Mouse (Mus musculus) MEL (cell line): ENCODE results near the gene Ssc5d. TPM values are rescaled to one million over a fixed set of nuclear protein-coding genes. Genes with fewer than 3 reads are reported as not detected.

ENCODE experiments used
- DNase-seq: peaks from one replicate; pipeline ENCODE4 v3.0.0; 2011; ENCODE audit warnings: low read depth, low spot score
- H3K27ac ChIP-seq: 2 replicates; pipeline ENCODE4 v1.5.1; 2012; ENCODE audit warnings: low read depth, mild to moderate bottlenecking, control low read depth, low read length, moderate library complexity; ENCODE audit not compliant: control insufficient read depth
- H3K27me3 ChIP-seq, 2 experiments: fragments of 150-350 bp in 1 of 2; sonication (generic) in 1 of 2; 2 replicates each; pipeline ENCODE4 v1.6.1; 2012; ENCODE audit warnings: low read length in 2 of 2, mild to moderate bottlenecking in 2 of 2, improper control_type of control experiment in 1 of 2, moderate library complexity in 1 of 2; ENCODE audit not compliant: insufficient read depth in 2 of 2, control insufficient read depth in 1 of 2
- H3K36me3 ChIP-seq, 2 experiments: 2 replicates each; pipeline ENCODE4 v1.6.1; 2012 to 2014; ENCODE audit warnings: low read length in 2 of 2, improper control_type of control experiment in 1 of 2, inconsistent platforms in 1 of 2, mild to moderate bottlenecking in 1 of 2; ENCODE audit not compliant: insufficient read depth in 2 of 2, control insufficient read depth in 1 of 2
- H3K4me1 ChIP-seq, 2 experiments: fragments of 150-350 bp in 1 of 2; sonication (generic) in 1 of 2; 2 replicates each; pipeline ENCODE4 v1.6.1; 2012; ENCODE audit warnings: low read length in 2 of 2, improper control_type of control experiment in 1 of 2, mild to moderate bottlenecking in 1 of 2; ENCODE audit not compliant: insufficient read depth in 2 of 2, control insufficient read depth in 1 of 2
- H3K4me3 ChIP-seq, 2 experiments: fragments of 150-350 bp in 1 of 2; sonication (generic) in 1 of 2; 2 replicates each; pipeline ENCODE4 v1.5.1; 2012; ENCODE audit warnings: low read depth in 2 of 2, low read length in 2 of 2, mild to moderate bottlenecking in 2 of 2, moderate library complexity in 2 of 2, control low read depth in 1 of 2, improper control_type of control experiment in 1 of 2; ENCODE audit not compliant: control insufficient read depth in 1 of 2, insufficient read depth in 1 of 2
- H3K79me2 ChIP-seq: 2 replicates; pipeline ENCODE4 v1.6.1; 2012; ENCODE audit warnings: mild to moderate bottlenecking, low read length, moderate library complexity; ENCODE audit not compliant: control insufficient read depth, poor library complexity, insufficient read depth
- H3K9ac ChIP-seq: 2 replicates; pipeline ENCODE4 v1.6.1; 2012; ENCODE audit warnings: low read depth, mild to moderate bottlenecking, control low read depth, low read length, moderate library complexity; ENCODE audit not compliant: control insufficient read depth, poor library complexity, severe bottlenecking
- H3K9me3 ChIP-seq: fragments of 150-350 bp; sonication (generic); replicated peaks from 2 replicates; pipeline ENCODE4 v1.6.1; 2012; ENCODE audit warnings: mild to moderate bottlenecking, low read length, improper control_type of control experiment, moderate library complexity; ENCODE audit not compliant: insufficient read depth
- CHD2 ChIP-seq: IDR thresholded peaks from 2 replicates; pipeline ENCODE4 v1.6.1; 2011; ENCODE audit warnings: low read length, improper control_type of control experiment
- E2F4 ChIP-seq: IDR thresholded peaks from 2 replicates; pipeline ENCODE4 v1.6.1; 2011; ENCODE audit warnings: low read depth, low read length, improper control_type of control experiment, borderline replicate concordance
- ETS1 ChIP-seq: IDR thresholded peaks from 2 replicates; pipeline ENCODE4 v1.6.1; 2012; ENCODE audit warnings: low read depth, mild to moderate bottlenecking, inconsistent platforms, low read length, improper control_type of control experiment, moderate library complexity
- GABPA ChIP-seq: IDR thresholded peaks from 2 replicates; pipeline ENCODE4 v1.6.1; 2012; ENCODE audit warnings: low read depth, mild to moderate bottlenecking, inconsistent platforms, low read length, improper control_type of control experiment, moderate library complexity
- GATA1 ChIP-seq: IDR thresholded peaks from 2 replicates; pipeline ENCODE4 v1.6.1; 2011; ENCODE audit warnings: low read depth, low read length, improper control_type of control experiment
- JUND ChIP-seq: IDR thresholded peaks from 2 replicates; pipeline ENCODE4 v1.6.1; 2011; ENCODE audit warnings: low read depth, mild to moderate bottlenecking, improper control_type of control experiment, low read length
- MAX ChIP-seq: IDR thresholded peaks from 2 replicates; pipeline ENCODE4 v1.6.1; 2011; ENCODE audit warnings: low read length, improper control_type of control experiment
- MEF2A ChIP-seq: IDR thresholded peaks from 2 replicates; pipeline ENCODE4 v1.6.1; 2014; ENCODE audit warnings: low read depth, mild to moderate bottlenecking, inconsistent platforms, low read length, improper control_type of control experiment; ENCODE audit not compliant: poor library complexity, insufficient replicate concordance, severe bottlenecking; ENCODE audit errors: extremely low read depth
- MYB ChIP-seq: IDR thresholded peaks from 2 replicates; pipeline ENCODE4 v1.6.1; 2011; ENCODE audit warnings: mild to moderate bottlenecking, low read depth, low read length, improper control_type of control experiment
- NELFE ChIP-seq: IDR thresholded peaks from 2 replicates; pipeline ENCODE4 v1.6.1; 2011; ENCODE audit warnings: low read depth, low read length, improper control_type of control experiment
- POLR2AphosphoS5 ChIP-seq: IDR thresholded peaks from 2 replicates; pipeline ENCODE4 v1.6.1; 2012; ENCODE audit warnings: low read depth, borderline replicate concordance, mild to moderate bottlenecking, inconsistent platforms, low read length, moderate library complexity, mixed read lengths
- RCOR1 ChIP-seq: IDR thresholded peaks from 2 replicates; pipeline ENCODE4 v1.6.1; 2012; ENCODE audit warnings: low read depth, mild to moderate bottlenecking, inconsistent platforms, low read length, improper control_type of control experiment
- SMC3 ChIP-seq: IDR thresholded peaks from 2 replicates; pipeline ENCODE4 v1.6.1; 2011; ENCODE audit warnings: low read depth, low read length, improper control_type of control experiment
- TBP ChIP-seq: IDR thresholded peaks from 2 replicates; pipeline ENCODE4 v1.8.0; 2011; ENCODE audit warnings: low read depth, low read length, improper control_type of control experiment
- TCF12 ChIP-seq: IDR thresholded peaks from 2 replicates; pipeline ENCODE4 v1.6.1; 2014; ENCODE audit warnings: low read depth, mild to moderate bottlenecking, inconsistent platforms, low read length, improper control_type of control experiment, moderate library complexity
- UBTF ChIP-seq: IDR thresholded peaks from 2 replicates; pipeline ENCODE4 v1.6.1; 2012; ENCODE audit warnings: low read depth, mild to moderate bottlenecking, inconsistent platforms, low read length, improper control_type of control experiment, moderate library complexity, borderline replicate concordance; ENCODE audit not compliant: insufficient read depth
- USF2 ChIP-seq, 2 experiments: IDR thresholded peaks; 2 replicates each; pipeline ENCODE4 v1.6.1; 2011 to 2012; ENCODE audit warnings: improper control_type of control experiment in 2 of 2, low read length in 2 of 2, borderline replicate concordance in 1 of 2, inconsistent platforms in 1 of 2, low read depth in 1 of 2, mild to moderate bottlenecking in 1 of 2; ENCODE audit not compliant: insufficient read depth in 1 of 2
- ZKSCAN1 ChIP-seq: IDR thresholded peaks from 2 replicates; pipeline ENCODE4 v1.6.1; 2012; ENCODE audit warnings: low read depth, mild to moderate bottlenecking, inconsistent platforms, low read length, improper control_type of control experiment, moderate library complexity
- polyA plus RNA-seq, 2 experiments: library from polyadenylated mRNA; stranded (reverse) in 1 of 2; unstranded in 1 of 2; fragments of >175 nt in 1 of 2; fragments of >200 nt in 1 of 2; gene quantifications; 2 replicates each; pipeline versions ENCODE4 v1.2.1 to v1.2.4; 2012; ENCODE audit warnings: low replicate concordance in 2 of 2, low read depth in 1 of 2; ENCODE audit not compliant: insufficient read length in 2 of 2, insufficient read depth in 1 of 2, missing spikeins in 1 of 2
- total RNA-seq: library from RNA; depleted of rRNA; stranded (reverse); fragments of 300-350 nt; gene quantifications from 2 replicates; pipeline ENCODE4 v1.2.3, GENCODE M21; 2012

Gene Ssc5d
- total and polyA plus RNA-seq, 3 experiments, result 0.04 to 0.17 TPM; not detected in 1

DNA sequence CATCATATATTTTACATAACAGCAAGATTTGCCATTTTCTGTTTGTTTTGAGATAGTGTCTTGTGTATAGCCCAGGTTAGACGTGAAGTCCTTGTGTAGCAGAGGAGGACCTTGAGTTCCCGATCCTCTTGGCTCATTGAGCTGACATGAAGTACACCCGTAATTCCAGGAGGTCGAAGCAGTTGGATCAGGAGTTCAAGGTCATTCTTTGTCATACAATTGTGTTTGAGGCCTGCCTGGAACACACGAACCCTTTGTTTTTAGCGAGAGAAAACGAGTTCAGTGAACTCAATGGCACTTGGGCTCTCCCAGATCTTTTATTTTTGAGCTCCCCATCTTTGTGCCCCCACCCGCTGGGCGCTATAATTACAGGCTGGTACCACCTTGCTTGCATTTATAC lies 23.2 kb upstream of the Ssc5d start:
- H3K27me3 ChIP-seq, result no peaks in the 10 kb centered on the region; a peak in 3 of 4 replicates
- H3K27ac ChIP-seq, result no peak overlapping the region
- no peak overlapping the region for H3K9ac ChIP-seq
- no peak overlapping the region for H3K4me3 ChIP-seq
- H3K79me2 ChIP-seq, result no peaks in the 10 kb centered on the region
- H3K36me3 ChIP-seq, result no peaks in the 10 kb centered on the region
- H3K9me3 ChIP-seq, result no peaks in the 10 kb centered on the region
- no peaks in the 10 kb centered on the region for H3K4me1 ChIP-seq
- DNase-seq, result no peak
- TF ChIP-seq GATA1 (no peak), MYB (no peak), ZKSCAN1 (no peak), MEF2A (no peak), E2F4 (no peak), MAX (no peak), NELFE (no peak), SMC3 (no peak), RCOR1 (no peak), TCF12 (no peak), TBP (no peak), UBTF (no peak), GABPA (no peak)

DNA sequence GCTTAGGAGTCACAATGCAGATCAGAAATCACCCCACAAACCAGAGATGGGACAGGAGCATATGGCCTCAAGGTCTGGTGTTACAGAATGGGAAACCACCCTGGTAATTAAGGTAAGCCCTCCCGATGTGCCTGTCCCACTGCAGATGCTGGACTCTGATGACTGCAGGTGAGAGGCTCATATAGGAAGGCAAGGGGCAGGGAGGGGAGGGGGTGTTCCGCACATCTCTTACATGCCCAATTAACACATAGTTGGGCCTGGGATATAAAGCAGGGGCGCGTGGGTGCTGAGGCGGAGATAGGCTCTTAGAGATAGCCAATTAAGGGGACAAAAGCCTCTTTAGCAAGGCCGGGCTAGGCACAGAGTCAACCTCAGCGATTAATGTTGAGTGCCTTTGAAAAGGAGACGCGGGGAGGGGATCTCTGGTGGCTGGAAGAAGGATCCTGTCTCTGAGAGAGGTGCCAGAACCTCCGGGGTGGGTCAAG lies 19.1 kb upstream of the Ssc5d start, which contains the start of gene Gm36210:
Gene Gm36210, minus strand, starts transcription at position 51 of the 485 bp plus-strand sequence.
- H3K27me3 ChIP-seq, result peaks cover 0 to 7% of the 10 kb centered on the region in 2 experiments
- no peaks in the 10 kb centered on the region for H3K4me1 ChIP-seq
- H3K9me3 ChIP-seq, result no peaks in the 10 kb centered on the region
- H3K4me3 ChIP-seq, result no peak within 1 kb of the TSS
- H3K9ac ChIP-seq, result no peak within 1 kb of the TSS
- no peaks in the 10 kb centered on the region for H3K79me2 ChIP-seq
- TF ChIP-seq POLR2AphosphoS5, result no peak
- TF ChIP-seq TBP, result no peak
- TF ChIP-seq ETS1, result no peak
- TF ChIP-seq TCF12, result no peak
- no peak for TF ChIP-seq JUND
- no peak for TF ChIP-seq CHD2
- TF ChIP-seq USF2 (IDR thresholded peaks at IDR 0.05; ENCODE audit: borderline replicate concordance in 1 of 2, insufficient read depth in 1 of 2, low read depth in 1 of 2, low read length in 2 of 2), result no peak
- DNase-seq, result no peak
- H3K36me3 ChIP-seq, result no peaks in the 10 kb centered on the region
- H3K27ac ChIP-seq, result no peak within 1 kb of the TSS
